ENCODE assay signal across 23 mouse cellular contexts in the genomic region with DNA sequence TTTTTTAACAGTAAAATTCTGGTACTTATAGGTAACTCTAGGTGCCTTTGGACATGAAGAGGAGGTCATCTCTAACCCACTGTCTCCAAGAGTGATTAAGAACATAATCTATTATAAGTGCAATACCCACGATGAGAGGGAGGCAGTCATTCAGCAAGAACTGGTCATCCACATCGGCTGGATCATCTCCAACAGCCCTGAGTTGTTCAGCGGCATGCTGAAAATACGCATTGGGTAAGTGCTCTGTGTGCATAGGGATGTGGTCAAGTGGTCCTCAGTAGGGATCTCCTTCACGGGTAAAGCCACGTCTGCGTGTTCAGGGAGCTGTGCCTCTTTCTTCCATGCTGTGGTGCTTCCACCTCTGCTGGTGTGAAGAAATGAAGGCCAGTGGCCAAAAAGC.
DNase-seq lines count a peak whose midpoint lies in the region; ATAC-seq and TF ChIP-seq lines count a peak whose summit lies in the region.
"Had no signal": no experiment of that assay in that cellular context is flagged by ENCODE, and none has a peak within 500 bp of the region (broad histone marks: within the 10 kb centered on the region; RNA-seq: fewer than 3 reads in every experiment).

No protein-coding gene starts in this region.

- no peak overlapping the region for H3K4me3 ChIP-seq in hindbrain, postnatal 0 days (ENCODE audit: low read length)
- no peak overlapping the region for H3K4me3 ChIP-seq in hindbrain, embryonic 16.5 days (ENCODE audit: low read length)
- H3K4me3 ChIP-seq: embryonic facial prominence, embryonic 15.5 days; erythroblast, embryonic 14.5 days; forebrain, embryonic 10.5 days; gastrocnemius, adult 2 months; heart, embryonic 13.5 days; hindbrain, embryonic 12.5 days; intestine, embryonic 15.5 days had no signal

- no peaks in the 10 kb centered on the region for H3K27me3 ChIP-seq in hindbrain, postnatal 0 days (ENCODE audit: insufficient read depth, low read length)
- H3K27me3 ChIP-seq in hindbrain, embryonic 16.5 days (replicated peaks; ENCODE audit: control insufficient read depth, insufficient read depth, low read length): no peaks in the 10 kb centered on the region
- H3K27me3 ChIP-seq: CH12.LX; embryonic facial prominence, embryonic 15.5 days; heart, embryonic 13.5 days; hindbrain, embryonic 12.5 days; intestine, embryonic 15.5 days; Patski had no signal

- peak; percentile 35 to 45 for DNase-seq in cerebellum, adult 18-20 months
- no peak for DNase-seq in cerebellum, postnatal 4 days (ENCODE audit: low spot score in 2 of 2)
- peak; percentile 14 for DNase-seq in hindbrain, postnatal 0 days (ENCODE audit: low spot score)
- peak; percentile 43 for DNase-seq in cerebellum, adult 8-10 months
- peak; percentile 52 to 59 for DNase-seq in cerebellum, postnatal 14 days
- no peak for DNase-seq in B cell, adult 2 months
- no peak for DNase-seq in adrenal gland, adult 2 months
- DNase-seq: adrenal gland, postnatal 25 days; embryo, embryonic 11 days; gastrocnemius, adult 2 months; gastrocnemius, postnatal 25 days; heart, postnatal 4 days; kidney, adult 18-20 months had no signal

- ATAC-seq in hindbrain, postnatal 0 days: no peak
- ATAC-seq in hindbrain, embryonic 16.5 days: no peak
- ATAC-seq: activated CD4-positive, CD25-positive, alpha-beta regulatory T cell, adult 4 months; intestine, embryonic 15.5 days; Patski had no signal

- no peak for TF ChIP-seq CTCF in hindbrain, postnatal 0 days (IDR thresholded peaks at IDR 0.05; ENCODE audit: low read depth)

- WGBS in hindbrain, postnatal 0 days: 87% methylated on average over 7 of the region's 7 CpGs
- 92% methylated on average over 7 of the region's 7 CpGs for WGBS in hindbrain, embryonic 16.5 days

- H3K4me2 ChIP-seq in hindbrain, postnatal 0 days (ENCODE audit: low read depth, low read length): no peak overlapping the region
- no peak overlapping the region for H3K4me2 ChIP-seq in hindbrain, embryonic 16.5 days (ENCODE audit: low read length)
- H3K4me2 ChIP-seq: embryonic facial prominence, embryonic 15.5 days; heart, embryonic 13.5 days; hindbrain, embryonic 12.5 days; intestine, embryonic 15.5 days had no signal

- no peaks in the 10 kb centered on the region for H3K9me3 ChIP-seq in hindbrain, postnatal 0 days (ENCODE audit: low read length)
- no peaks in the 10 kb centered on the region for H3K9me3 ChIP-seq in hindbrain, embryonic 16.5 days (ENCODE audit: control insufficient read depth, low read length)
- H3K9me3 ChIP-seq: embryonic facial prominence, embryonic 15.5 days; forebrain, embryonic 10.5 days; heart, embryonic 13.5 days; hindbrain, embryonic 12.5 days; intestine, embryonic 15.5 days had no signal

- H3K27ac ChIP-seq in hindbrain, postnatal 0 days: no peak overlapping the region
- H3K27ac ChIP-seq in hindbrain, embryonic 16.5 days (ENCODE audit: low read depth, low read length): no peak overlapping the region
- H3K27ac ChIP-seq: embryonic facial prominence, embryonic 15.5 days; forebrain, embryonic 10.5 days; heart, embryonic 13.5 days; hindbrain, embryonic 12.5 days; intestine, embryonic 15.5 days had no signal

- H3K36me3 ChIP-seq in hindbrain, postnatal 0 days (ENCODE audit: insufficient read depth, low read length): no peaks in the 10 kb centered on the region
- H3K36me3 ChIP-seq in hindbrain, embryonic 16.5 days (ENCODE audit: control insufficient read depth, insufficient read depth, low read length): no peaks in the 10 kb centered on the region
- H3K36me3 ChIP-seq: hindbrain, embryonic 12.5 days; intestine, embryonic 15.5 days had no signal

- no peak overlapping the region for H3K9ac ChIP-seq in hindbrain, postnatal 0 days (replicated peaks; ENCODE audit: low read length)
- no peak overlapping the region for H3K9ac ChIP-seq in hindbrain, embryonic 16.5 days (ENCODE audit: low read depth, low read length)
- H3K9ac ChIP-seq: embryonic facial prominence, embryonic 15.5 days; heart, embryonic 13.5 days; hindbrain, embryonic 12.5 days; intestine, embryonic 15.5 days had no signal

- H3K4me1 ChIP-seq in hindbrain, postnatal 0 days (ENCODE audit: insufficient read depth, low read length): no peaks in the 10 kb centered on the region
- no peaks in the 10 kb centered on the region for H3K4me1 ChIP-seq in hindbrain, embryonic 16.5 days (ENCODE audit: control insufficient read depth, insufficient read depth, low read depth, low read length)
- H3K4me1 ChIP-seq: embryonic facial prominence, embryonic 15.5 days; forebrain, embryonic 10.5 days; hindbrain, embryonic 12.5 days; intestine, embryonic 15.5 days had no signal

Comparison
In these comparisons a context has a peak if more than half of its experiments do, and no peak if none do; other contexts are left out.
1. DNase-seq: peak in cerebellum, adult 18-20 months (2 of 2), hindbrain, postnatal 0 days (single experiment), cerebellum, adult 8-10 months (single experiment) and cerebellum, postnatal 14 days (2 of 2); none in cerebellum, postnatal 4 days (0 of 2), B cell, adult 2 months (0 of 2) and adrenal gland, adult 2 months (single experiment).